Mouse (Mus musculus) liver, adult 2 months (tissue): ENCODE results near the gene Acy3. TPM values are rescaled to one million over a fixed set of nuclear protein-coding genes. Genes with fewer than 3 reads are reported as not detected.
"Not testable (repeated sequence)": the region's sequence is repeated elsewhere in the genome, so short reads cannot be mapped to it uniquely, and the experiment has no call there.

Experiments used
- DNase-seq: peaks from one replicate; pipeline ENCODE4 v3.0.0-alpha.2; 2011; ENCODE audit warnings: low read depth, low spot score; ENCODE audit errors: extremely low read depth
- H3K27ac ChIP-seq: fragments of 200-500 bp; replicated peaks from 2 replicates; pipeline ENCODE4 v1.5.1; 2012; ENCODE audit warnings: low read depth, mild to moderate bottlenecking, control low read depth, inconsistent platforms, low read length; ENCODE audit not compliant: insufficient read depth
- H3K27me3 ChIP-seq: fragments of 200-500 bp; 2 replicates; pipeline ENCODE4 v1.6.1; 2012; ENCODE audit warnings: mild to moderate bottlenecking, moderate library complexity, low read length, inconsistent platforms; ENCODE audit not compliant: control insufficient read depth, insufficient read depth
- H3K36me3 ChIP-seq: fragments of 200-500 bp; 2 replicates; pipeline ENCODE4 v1.6.1; 2012; ENCODE audit warnings: low read length, inconsistent platforms; ENCODE audit not compliant: control insufficient read depth, insufficient read depth
- H3K4me1 ChIP-seq: fragments of 200-500 bp; 2 replicates; pipeline ENCODE4 v1.6.1; 2011; ENCODE audit warnings: low read length; ENCODE audit not compliant: control insufficient read depth, insufficient read depth
- H3K4me3 ChIP-seq: fragments of 200-500 bp; 2 replicates; pipeline ENCODE4 v1.5.1; 2011; ENCODE audit warnings: low read depth, mild to moderate bottlenecking, control low read depth, low read length, moderate library complexity; ENCODE audit not compliant: insufficient read depth
- H3K79me2 ChIP-seq: fragments of 200-500 bp; 2 replicates; pipeline ENCODE4 v1.6.1; 2012; ENCODE audit warnings: inconsistent platforms, mild to moderate bottlenecking, low read length, moderate library complexity; ENCODE audit not compliant: control insufficient read depth, insufficient read depth
- H3K9ac ChIP-seq: fragments of 200-500 bp; 2 replicates; pipeline ENCODE4 v1.6.1; 2012; ENCODE audit warnings: low read depth, mild to moderate bottlenecking, control low read depth, inconsistent platforms, low read length
- CTCF ChIP-seq: fragments of 200-500 bp; IDR thresholded peaks from 2 replicates; pipeline ENCODE4 v1.5.1; 2011; ENCODE audit warnings: low read depth, low read length, control low read depth
- POLR2A ChIP-seq: fragments of 200-500 bp; IDR thresholded peaks from 2 replicates; pipeline ENCODE4 v1.6.1; 2011; ENCODE audit warnings: low read length, control low read depth; ENCODE audit not compliant: insufficient read depth; ENCODE audit errors: extremely low read depth
- WGBS: fragments of 180-500 bp; shearing (Covaris S2); methylation state at CpG from one replicate; pipeline ENCODE4 v1.1.7; 2018; 5-methylcytosine and 5-hydroxymethylcytosine counted together
- polyA plus RNA-seq: library from polyadenylated mRNA; depleted of rRNA; stranded (reverse); fragments of >200 nt; gene quantifications from 2 replicates; pipeline ENCODE4 v1.2.3, GENCODE M21; 2012
- total RNA-seq: library from RNA; depleted of rRNA; stranded (reverse); fragments of >200 nt; gene quantifications from 2 replicates; pipeline ENCODE4 v1.2.3, GENCODE M21; 2014

The Acy3 gene
- total and polyA plus RNA-seq, 2 experiments = 44.3 to 232 TPM

- no peak overlapping the region for H3K27ac ChIP-seq
- no peaks in the 10 kb centered on the region for H3K36me3 ChIP-seq
- no peaks in the 10 kb centered on the region for H3K79me2 ChIP-seq
- no peak overlapping the region for H3K9ac ChIP-seq
- no peaks in the 10 kb centered on the region for H3K4me1 ChIP-seq
- WGBS = 80% methylated on average over 11 of the region's 11 CpGs
- H3K4me3 ChIP-seq = no peak overlapping the region
- no peak for TF ChIP-seq CTCF
- no peak for TF ChIP-seq POLR2A
- no peak for DNase-seq
- H3K27me3 ChIP-seq = no peaks in the 10 kb centered on the region
Observed at GRCm38 (mm10) chr19:3966330-3967075, 19.9 kb upstream of the Acy3 start.

- no peaks in the 10 kb centered on the region for H3K4me1 ChIP-seq
- no peak overlapping the region for H3K4me3 ChIP-seq
- TF ChIP-seq CTCF (no peak), POLR2A (no peak)
- WGBS = 88% methylated on average over 3 of the region's 3 CpGs
- no peaks in the 10 kb centered on the region for H3K36me3 ChIP-seq
- no peaks in the 10 kb centered on the region for H3K79me2 ChIP-seq
- H3K9ac ChIP-seq = no peak overlapping the region
- no peak overlapping the region for H3K27ac ChIP-seq
- no peaks in the 10 kb centered on the region for H3K27me3 ChIP-seq
- DNase-seq = no peak
Observed at GRCm38 (mm10) chr19:3967258-3967657, 19.1 kb upstream of the Acy3 start.

- Histone ChIP-seq H3K27ac (no peak within 1 kb of the TSS), H3K4me1 (no peaks in the 10 kb centered on the region), H3K79me2 (no peaks in the 10 kb centered on the region), H3K27me3 (no peaks in the 10 kb centered on the region), H3K36me3 (no peaks in the 10 kb centered on the region), H3K9ac (no peak within 1 kb of the TSS), H3K4me3 (no peak within 1 kb of the TSS)
- TF ChIP-seq CTCF (no peak), POLR2A (no peak)
- WGBS = 80% methylated on average over 9 of the region's 9 CpGs
- DNase-seq = no peak
Observed at GRCm38 (mm10) chr19:3972229-3972628, 14.1 kb upstream of the Acy3 start, which contains the start of gene Aldh3b2. TSS of gene Aldh3b2 (plus strand) at chr19:3972328.

GRCm38 (mm10) chr19:3974608-3975007 is 11.8 kb upstream of the Acy3 start:
- H3K4me3 ChIP-seq, H3K79me2 ChIP-seq, H3K4me1 ChIP-seq, H3K27me3 ChIP-seq, H3K36me3 ChIP-seq, H3K9ac ChIP-seq, H3K27ac ChIP-seq, DNase-seq: not testable (repeated sequence)
- 91% methylated on average over 6 of the region's 6 CpGs for WGBS

- WGBS = 90% methylated on average over 2 of the region's 2 CpGs
Observed at GRCm38 (mm10) chr19:3975866-3976265, 10.5 kb upstream of the Acy3 start.

GRCm38 (mm10) chr19:3980309-3980708 is 6.1 kb upstream of the Acy3 start:
- 12% methylated on average over 4 of the region's 4 CpGs for WGBS
- no peak overlapping the region for H3K9ac ChIP-seq
- peak; percentile 58 for TF ChIP-seq CTCF
- no peak for TF ChIP-seq POLR2A
- no peaks in the 10 kb centered on the region for H3K36me3 ChIP-seq
- H3K4me1 ChIP-seq = peaks cover 10% of the 10 kb centered on the region
- DNase-seq = peak; percentile 64
- H3K27ac ChIP-seq = no peak overlapping the region
- no peaks in the 10 kb centered on the region for H3K79me2 ChIP-seq
- H3K27me3 ChIP-seq = no peaks in the 10 kb centered on the region
- no peak overlapping the region for H3K4me3 ChIP-seq

More at GRCm38 (mm10) chr19:3975866-3976265, 10.5 kb upstream of the Acy3 start:
- H3K27me3 ChIP-seq = no peaks in the 10 kb centered on the region
- no peaks in the 10 kb centered on the region for H3K4me1 ChIP-seq
- no peaks in the 10 kb centered on the region for H3K79me2 ChIP-seq
- no peak overlapping the region for H3K4me3 ChIP-seq
- no peak overlapping the region for H3K9ac ChIP-seq
- TF ChIP-seq POLR2A = no peak
- TF ChIP-seq CTCF = no peak
- no peak overlapping the region for H3K27ac ChIP-seq
- DNase-seq = no peak
- H3K36me3 ChIP-seq = no peaks in the 10 kb centered on the region
